Mouse (Mus musculus) stomach, postnatal 0 days (tissue): ENCODE data around the gene Upk3a.

Experiments used
- CTCF ChIP-seq: IDR thresholded peaks from 2 replicates; pipeline ENCODE4 v1.5.1; 2016; ENCODE audit warnings: antibody characterized with exemption, low read depth, mild to moderate bottlenecking, moderate library complexity
- EP300 ChIP-seq: optimal IDR thresholded peaks from 2 replicates; pipeline ENCODE3; 2016; ENCODE audit warnings: antibody characterized with exemption

- no peak for TF ChIP-seq CTCF
- no peak for TF ChIP-seq EP300
Measured at GRCm38 (mm10) chr15:84982888-84983287, 34.1 kb upstream of the Upk3a start.
